Mouse (Mus musculus) intestine, embryonic 15.5 days (tissue): ENCODE results near the gene Kazald1. TPM values are rescaled to one million over a fixed set of nuclear protein-coding genes. Genes with fewer than 3 reads are reported as not detected.
A peak's percentile ranks its signal among the peaks of the same experiment; 100 is the strongest.

Experiments
- ATAC-seq: fragments of 200-750 bp; cut with Nextera tagmentation; 2 replicates; pipeline ENCODE4 v1.8.0; 2017; ENCODE audit warnings: moderate TSS enrichment, moderate library complexity
- H3K27ac ChIP-seq: fragments of 300-500 bp; sonication (generic); 2 replicates; pipeline ENCODE4 v1.5.1; 2015; ENCODE audit warnings: mild to moderate bottlenecking, inconsistent platforms
- H3K27me3 ChIP-seq: fragments of 300-500 bp; sonication (generic); replicated peaks from 2 replicates; pipeline ENCODE4 v1.6.1; 2015; ENCODE audit warnings: inconsistent platforms
- H3K36me3 ChIP-seq: fragments of 300-500 bp; sonication (generic); 2 replicates; pipeline ENCODE4 v1.6.1; 2015; ENCODE audit warnings: inconsistent platforms
- H3K4me1 ChIP-seq: fragments of 300-500 bp; sonication (generic); replicated peaks from 2 replicates; pipeline ENCODE4 v1.6.1; 2015; ENCODE audit warnings: inconsistent platforms
- H3K4me2 ChIP-seq: fragments of 300-500 bp; sonication (generic); replicated peaks from 2 replicates; pipeline ENCODE4 v1.6.1; 2015; ENCODE audit warnings: mild to moderate bottlenecking, inconsistent platforms
- H3K4me3 ChIP-seq: fragments of 300-500 bp; sonication (generic); replicated peaks from 2 replicates; pipeline ENCODE4 v1.5.1; 2015; ENCODE audit warnings: inconsistent platforms
- H3K9ac ChIP-seq: fragments of 300-500 bp; sonication (generic); 2 replicates; pipeline ENCODE4 v1.6.1; 2015; ENCODE audit warnings: inconsistent platforms
- H3K9me3 ChIP-seq: fragments of 300-500 bp; sonication (generic); 2 replicates; pipeline ENCODE4 v1.6.1; 2016; ENCODE audit warnings: inconsistent platforms
- WGBS: fragments of 180-500 bp; shearing (Covaris S2); methylation state at CpG from one replicate; pipeline ENCODE4 v1.1.7; 2015; 5-methylcytosine and 5-hydroxymethylcytosine counted together
- polyA plus RNA-seq: library from polyadenylated mRNA; unstranded; fragments of >200 nt; fragmentation: Nextera tagmentation; extraction: Ambion mirVana; gene quantifications from 2 replicates; pipeline ENCODE4 v1.2.1, GENCODE M21; 2015

Kazald1 gene
- polyA plus RNA-seq = 1.5 and 1.8 TPM in 2 replicates

DNA sequence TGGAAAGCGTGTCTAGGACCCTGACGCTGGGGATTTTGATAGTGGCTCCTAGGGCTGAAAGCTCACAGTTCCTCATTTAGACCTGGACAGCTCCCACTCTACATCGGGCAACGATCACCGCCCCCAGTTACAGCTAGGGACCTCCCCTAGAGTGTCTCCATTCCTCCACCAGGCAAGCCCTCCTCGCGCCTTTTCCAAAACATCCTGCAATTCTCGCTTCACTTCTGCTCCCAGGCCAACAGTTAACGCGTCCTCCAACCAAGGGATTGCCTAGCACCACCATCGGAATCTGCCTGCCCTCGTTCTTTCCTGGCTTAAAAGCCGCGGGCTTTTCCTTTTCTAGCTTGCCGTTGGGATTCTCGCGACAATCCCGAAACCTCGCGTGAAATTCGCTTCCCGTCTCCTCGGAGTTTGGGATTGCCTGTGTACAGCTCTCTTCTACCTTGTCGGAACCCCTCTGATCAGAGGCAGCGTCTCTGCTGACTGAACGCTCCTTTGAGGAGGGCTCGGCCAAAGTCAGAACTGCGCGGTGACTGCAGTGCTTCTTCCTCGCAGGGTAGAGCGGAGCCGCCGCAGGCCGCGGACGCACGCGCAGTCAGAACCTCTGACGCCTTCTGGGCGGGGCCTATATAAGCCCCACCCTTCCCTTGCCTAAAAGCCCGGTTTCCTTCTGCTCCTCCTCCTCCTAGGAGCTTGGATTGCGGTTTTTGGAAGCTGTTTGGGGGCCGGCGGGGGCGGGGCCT is at the start of gene Kazald1:
Kazald1 (plus strand) TSS at position 662 of the 743 bp plus-strand sequence.
- WGBS = under 1% methylated on average over 43 of the region's 45 CpGs
- H3K4me2 ChIP-seq = peak within 1 kb of the TSS; percentile 87
- H3K36me3 ChIP-seq = no peaks in the 10 kb centered on the region
- H3K9ac ChIP-seq = peak within 1 kb of the TSS; percentile 77
- H3K4me3 ChIP-seq = peak within 1 kb of the TSS; percentile 58
- peak; percentile 94 for ATAC-seq
- H3K27me3 ChIP-seq = peaks cover 44% of the 10 kb centered on the region
- H3K9me3 ChIP-seq = no peaks in the 10 kb centered on the region
- peaks cover 27% of the 10 kb centered on the region for H3K4me1 ChIP-seq
- peak within 1 kb of the TSS; percentile 93 for H3K27ac ChIP-seq

DNA sequence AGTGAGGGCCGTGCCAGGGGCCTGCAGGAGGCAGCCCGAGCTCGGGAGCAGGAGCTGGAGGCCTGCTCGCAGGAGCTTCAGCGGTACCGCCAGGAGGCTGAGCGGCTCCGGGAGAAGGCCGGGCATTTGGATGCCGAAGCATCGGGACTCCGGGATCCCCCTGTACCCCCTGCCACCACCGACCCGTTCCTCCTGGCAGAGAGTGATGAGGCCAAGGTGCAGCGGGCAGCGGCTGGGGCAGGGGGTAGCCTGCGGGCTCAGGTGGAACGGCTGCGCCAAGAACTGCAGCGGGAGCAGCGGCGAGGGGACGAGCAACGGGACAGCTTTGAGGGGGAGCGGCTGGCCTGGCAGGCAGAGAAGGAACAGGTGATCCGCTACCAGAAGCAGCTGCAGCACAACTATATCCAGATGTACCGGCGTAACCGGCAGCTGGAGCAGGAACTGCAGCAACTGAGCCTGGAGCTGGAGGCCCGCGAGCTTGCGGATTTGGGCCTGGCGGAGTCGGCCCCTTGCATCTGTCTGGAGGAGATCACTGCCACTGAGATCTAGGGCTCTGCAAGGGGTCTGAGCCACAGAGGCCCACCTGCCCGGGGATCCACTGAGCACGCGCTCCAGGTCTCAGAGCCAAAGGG is 49.0 kb upstream of the Kazald1 start:
- Histone ChIP-seq H3K4me1 (peaks cover 34% of the 10 kb centered on the region), H3K36me3 (peaks cover 33% of the 10 kb centered on the region), H3K27ac (no peak overlapping the region), H3K4me2 (no peak overlapping the region), H3K9ac (no peak overlapping the region), H3K4me3 (no peak overlapping the region), H3K27me3 (no peaks in the 10 kb centered on the region), H3K9me3 (no peaks in the 10 kb centered on the region)
- no peak for ATAC-seq
- 93% methylated on average over 37 of the region's 37 CpGs for WGBS

DNA sequence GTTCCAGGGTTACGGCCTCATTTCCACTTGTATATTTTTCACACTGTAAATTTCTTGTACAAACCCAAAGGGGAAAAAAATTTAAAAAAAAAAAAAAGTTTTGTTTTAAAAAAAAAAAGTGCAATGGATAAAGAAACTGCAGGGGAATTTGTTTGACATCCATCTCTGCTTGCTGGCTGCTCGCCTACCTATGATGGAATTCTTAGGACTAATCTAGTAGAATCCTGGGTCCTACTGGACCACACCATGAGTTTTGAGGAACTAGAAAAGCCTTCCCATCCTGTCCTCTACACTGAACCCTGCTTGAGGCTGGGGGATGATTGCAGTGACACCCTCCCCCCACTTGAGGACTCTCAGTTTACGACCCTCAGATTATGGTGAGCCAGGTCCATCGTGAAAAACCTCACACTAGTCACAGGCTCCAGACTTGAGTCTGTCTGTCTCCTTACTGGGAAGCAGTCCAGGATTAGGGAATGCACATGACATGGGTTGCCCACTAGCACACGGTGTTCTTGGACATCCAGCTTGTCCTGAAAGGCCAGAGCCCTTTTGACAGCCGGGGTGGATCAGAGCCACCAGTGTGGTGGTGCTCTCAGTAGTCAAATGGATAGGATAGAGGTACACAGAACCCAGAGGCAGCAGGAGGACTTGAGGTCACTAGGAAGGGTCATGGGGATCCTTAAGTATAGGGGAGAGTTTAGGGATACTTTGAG is 47.9 kb upstream of the Kazald1 start:
- H3K9ac ChIP-seq = no peak overlapping the region
- no peak for ATAC-seq
- H3K4me2 ChIP-seq = no peak overlapping the region
- WGBS = 72% methylated on average over 6 of the region's 6 CpGs
- no peak overlapping the region for H3K4me3 ChIP-seq
- H3K27me3 ChIP-seq = no peaks in the 10 kb centered on the region
- no peaks in the 10 kb centered on the region for H3K9me3 ChIP-seq
- H3K36me3 ChIP-seq = peaks cover 30% of the 10 kb centered on the region
- H3K27ac ChIP-seq = no peak overlapping the region
- H3K4me1 ChIP-seq = peaks cover 35% of the 10 kb centered on the region

DNA sequence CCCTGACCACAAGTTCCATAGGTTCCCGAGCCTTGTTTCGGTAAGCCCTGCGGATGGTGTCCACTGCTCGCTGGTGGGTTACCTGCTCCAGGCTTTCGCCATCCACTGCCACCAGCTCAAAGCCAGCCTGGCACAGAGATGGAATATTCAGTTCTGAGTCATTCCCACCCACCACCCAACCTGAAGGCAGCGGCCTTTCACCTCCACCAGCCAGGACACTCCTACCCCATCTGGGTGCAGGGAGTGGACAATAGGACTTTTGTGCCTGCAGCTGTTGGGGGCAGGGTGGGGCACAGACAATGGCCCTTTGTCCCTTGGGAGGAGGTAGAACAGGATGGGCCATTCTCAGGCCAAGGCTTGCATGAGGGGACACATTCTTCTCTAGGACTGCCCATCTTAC is 47.2 kb upstream of the Kazald1 start:
- peaks cover 41% of the 10 kb centered on the region for H3K4me1 ChIP-seq
- no peaks in the 10 kb centered on the region for H3K27me3 ChIP-seq
- H3K9ac ChIP-seq = no peak overlapping the region
- no peak overlapping the region for H3K27ac ChIP-seq
- no peak for ATAC-seq
- WGBS = 88% methylated on average over 6 of the region's 6 CpGs
- H3K36me3 ChIP-seq = peaks cover 27% of the 10 kb centered on the region
- H3K9me3 ChIP-seq = no peaks in the 10 kb centered on the region
- no peak overlapping the region for H3K4me3 ChIP-seq
- H3K4me2 ChIP-seq = no peak overlapping the region

DNA sequence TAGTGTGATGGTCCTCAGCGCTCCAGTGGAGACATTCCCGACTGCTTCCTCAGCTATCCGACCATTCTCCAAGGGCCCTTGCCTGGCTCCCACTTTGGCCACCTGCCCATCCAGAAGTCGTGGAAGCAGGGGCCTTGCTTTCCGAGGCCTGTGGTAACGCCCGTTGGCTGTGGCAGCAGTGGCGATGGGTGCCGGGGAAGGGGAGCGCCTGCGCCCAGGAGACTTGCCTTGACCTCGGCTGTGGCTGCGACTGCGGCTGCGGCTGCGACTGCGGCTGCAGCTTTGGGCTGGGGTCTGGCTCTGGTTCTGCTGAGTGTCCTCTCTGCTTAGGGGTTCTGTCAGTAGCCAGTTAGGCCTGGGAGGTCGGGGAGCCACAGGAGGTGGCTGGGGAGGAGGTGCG is 46.3 kb upstream of the Kazald1 start:
- no peak for ATAC-seq
- Histone ChIP-seq H3K9ac (no peak overlapping the region), H3K4me1 (peaks cover 44% of the 10 kb centered on the region), H3K27ac (0 out of 2 replicates have a peak overlapping the region, but pooled peaks have one; percentile 9), H3K36me3 (peaks cover 22% of the 10 kb centered on the region), H3K4me2 (no peak overlapping the region), H3K4me3 (no peak overlapping the region), H3K9me3 (no peaks in the 10 kb centered on the region), H3K27me3 (no peaks in the 10 kb centered on the region)
- 65% methylated on average over 19 of the region's 19 CpGs for WGBS

DNA sequence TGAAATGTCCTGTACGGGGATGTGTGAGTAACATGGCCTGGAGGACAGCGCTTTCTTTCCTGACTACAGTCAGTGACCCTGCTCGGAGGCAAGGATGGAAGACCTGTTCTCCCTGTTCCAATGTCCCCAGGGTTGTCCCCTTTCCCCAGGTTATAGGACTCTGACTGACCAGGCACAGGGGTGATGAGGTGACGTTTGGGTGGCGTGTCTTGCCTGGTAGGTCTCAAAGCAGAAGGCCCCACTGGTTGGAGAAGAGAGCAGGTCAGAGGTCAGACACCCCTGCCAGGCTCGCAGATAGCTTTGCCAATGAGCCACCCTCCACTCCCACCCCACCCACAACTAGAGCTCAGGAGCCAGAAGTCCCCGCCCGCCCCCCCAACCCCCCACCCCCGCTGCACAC is 45.5 kb upstream of the Kazald1 start:
- H3K9me3 ChIP-seq = no peaks in the 10 kb centered on the region
- no peak for ATAC-seq
- H3K4me3 ChIP-seq = no peak overlapping the region
- WGBS = 56% methylated on average over 9 of the region's 9 CpGs
- H3K4me2 ChIP-seq = no peak overlapping the region
- no peak overlapping the region for H3K9ac ChIP-seq
- H3K27ac ChIP-seq = no peak overlapping the region
- H3K27me3 ChIP-seq = no peaks in the 10 kb centered on the region
- H3K4me1 ChIP-seq = peaks cover 41% of the 10 kb centered on the region
- peaks cover 19% of the 10 kb centered on the region for H3K36me3 ChIP-seq

DNA sequence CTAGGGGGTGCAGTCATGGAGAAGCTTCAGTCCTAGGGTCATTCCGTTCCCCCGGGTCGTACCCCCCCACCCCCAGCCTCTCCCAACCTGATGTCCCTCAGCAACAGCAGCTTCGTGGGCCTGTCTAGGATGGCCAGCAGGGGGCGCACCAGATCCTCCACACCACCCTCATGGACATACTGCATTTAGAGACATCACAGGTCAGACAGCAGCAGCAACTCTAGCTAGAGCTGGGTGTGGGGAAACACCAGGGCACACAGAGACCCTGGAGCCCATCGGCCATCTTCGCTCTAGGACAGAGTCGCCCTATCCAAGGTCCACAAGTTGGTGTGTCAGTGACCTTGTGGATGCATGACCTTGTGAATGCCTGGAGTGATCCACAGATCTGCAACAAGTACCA is 44.9 kb upstream of the Kazald1 start:
- H3K27me3 ChIP-seq = no peaks in the 10 kb centered on the region
- H3K36me3 ChIP-seq = peaks cover 14% of the 10 kb centered on the region
- H3K4me2 ChIP-seq = no peak overlapping the region
- no peak overlapping the region for H3K9ac ChIP-seq
- 0 out of 2 replicates have a peak, but pooled peaks have one; percentile 2 for ATAC-seq
- no peak overlapping the region for H3K27ac ChIP-seq
- H3K9me3 ChIP-seq = no peaks in the 10 kb centered on the region
- 28% methylated on average over 8 of the region's 8 CpGs for WGBS
- H3K4me1 ChIP-seq = peaks cover 41% of the 10 kb centered on the region
- no peak overlapping the region for H3K4me3 ChIP-seq

DNA sequence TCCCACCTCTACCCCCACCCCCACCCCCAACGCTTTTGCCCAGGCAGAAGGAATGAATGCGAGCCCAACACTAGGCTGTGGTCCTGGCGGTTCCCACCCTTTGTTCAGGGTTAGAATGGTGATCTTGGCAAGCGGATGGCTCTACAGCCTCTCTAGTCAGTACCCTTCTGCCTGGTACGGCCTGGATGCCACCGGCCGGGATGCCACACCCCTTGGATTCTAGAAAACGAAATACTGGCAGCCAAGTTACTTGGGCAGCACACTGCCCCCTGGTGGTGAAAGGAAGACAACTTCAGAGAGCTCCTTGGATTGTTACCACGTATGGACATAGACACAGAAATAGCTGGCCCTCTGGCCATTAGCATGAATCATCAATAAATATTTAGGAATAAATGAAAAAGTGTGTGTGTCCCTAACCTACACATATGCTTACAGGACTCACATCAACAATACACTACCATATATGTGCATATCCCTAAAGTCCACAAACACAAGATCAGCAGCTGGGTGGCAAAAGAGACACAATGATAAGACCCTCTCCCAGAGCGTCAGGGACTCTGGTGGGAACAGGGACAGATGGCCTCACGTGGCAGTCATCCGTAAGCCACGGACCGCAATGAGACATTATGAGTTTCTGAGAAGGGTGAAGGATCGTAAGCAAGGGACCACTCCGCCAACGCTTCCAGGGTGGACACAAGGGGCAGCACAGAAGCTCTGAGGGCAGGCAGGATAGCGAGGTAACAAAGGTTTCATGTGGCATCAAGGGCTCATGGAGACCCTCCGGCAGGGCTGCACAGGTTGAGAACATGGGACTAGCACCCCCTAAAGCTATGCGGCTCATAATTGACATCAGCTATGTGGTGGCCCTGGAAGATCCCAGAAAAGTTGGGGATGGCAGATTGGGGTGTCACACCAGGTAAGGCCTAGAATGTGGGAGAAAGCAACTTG is 44.0 kb upstream of the Kazald1 start:
- Histone ChIP-seq H3K4me3 (peak overlapping the region; percentile 13), H3K9me3 (no peaks in the 10 kb centered on the region), H3K36me3 (peaks cover 6% of the 10 kb centered on the region), H3K27ac (no peak overlapping the region), H3K4me2 (peak overlapping the region; percentile 50), H3K27me3 (no peaks in the 10 kb centered on the region), H3K4me1 (peaks cover 41% of the 10 kb centered on the region), H3K9ac (no peak overlapping the region)
- WGBS = 41% methylated on average over 20 of the region's 20 CpGs
- ATAC-seq = peak; percentile 18; the same call in 1 of the 2 replicates

DNA sequence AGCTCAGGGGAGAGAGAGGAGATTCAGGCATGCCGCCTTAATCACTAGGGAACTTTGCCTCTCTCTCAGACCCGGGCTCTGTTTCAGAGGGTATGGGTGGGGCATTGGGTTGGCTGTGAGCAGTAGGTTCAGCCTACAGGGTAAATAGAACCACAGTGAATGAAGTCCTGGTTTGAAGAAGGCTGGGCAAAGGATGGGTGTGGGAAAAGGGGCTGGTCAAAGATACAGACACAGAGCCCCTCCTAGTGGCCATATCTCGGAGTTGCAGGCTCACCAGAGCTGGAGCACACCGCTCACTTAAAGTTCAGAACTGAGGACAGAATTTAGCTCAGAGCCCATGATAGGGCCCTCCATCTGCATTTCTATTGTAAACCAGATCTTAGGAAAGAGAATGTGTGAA is 43.3 kb upstream of the Kazald1 start:
- WGBS = 21% methylated on average over 4 of the region's 4 CpGs
- no peaks in the 10 kb centered on the region for H3K9me3 ChIP-seq

DNA sequence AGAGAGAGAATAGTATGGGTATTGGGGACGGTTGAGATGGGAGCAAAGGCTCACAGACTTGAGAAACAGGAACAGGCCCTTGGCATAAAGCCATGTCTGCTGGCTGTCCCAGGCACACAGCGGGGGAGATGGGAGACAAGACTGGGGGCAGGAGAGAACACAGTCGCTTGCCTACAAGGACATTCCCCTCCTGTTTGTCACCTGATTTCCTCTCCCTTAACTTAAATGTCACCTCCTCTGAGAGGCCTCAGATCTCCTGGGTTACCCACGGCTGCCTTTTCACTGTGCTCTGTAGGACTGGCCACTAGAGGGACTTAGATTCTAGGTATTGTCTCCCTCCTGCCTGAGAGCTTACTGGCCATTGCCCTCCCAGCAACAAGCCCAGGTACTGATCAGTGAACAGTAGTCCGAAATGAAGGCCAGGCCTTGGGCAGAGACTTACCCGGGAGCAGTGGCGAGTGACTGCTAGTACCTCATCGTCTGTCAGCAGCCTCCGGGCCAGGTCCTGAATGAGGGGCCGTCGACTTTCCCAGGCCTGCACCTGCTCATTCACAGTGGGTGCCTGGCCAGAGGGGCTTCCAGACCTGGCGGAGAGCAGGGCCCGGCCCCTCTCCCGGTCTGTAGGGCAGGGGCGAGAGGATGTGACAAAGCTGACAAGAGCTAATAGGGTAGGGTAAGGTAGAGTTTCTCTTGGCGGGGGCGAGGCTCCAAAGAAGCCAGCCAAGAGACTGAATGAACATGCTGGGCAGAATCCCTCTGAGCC is 42.3 kb upstream of the Kazald1 start:
- 52% methylated on average over 17 of the region's 17 CpGs for WGBS
- Histone ChIP-seq H3K4me3 (no peak overlapping the region), H3K36me3 (no peaks in the 10 kb centered on the region), H3K4me1 (peaks cover 32% of the 10 kb centered on the region), H3K9ac (no peak overlapping the region), H3K27ac (no peak overlapping the region), H3K27me3 (no peaks in the 10 kb centered on the region), H3K4me2 (no peak overlapping the region), H3K9me3 (no peaks in the 10 kb centered on the region)
- no peak for ATAC-seq

More for the DNA sequence above, 43.3 kb upstream of the Kazald1 start:
- H3K4me2 ChIP-seq = no peak overlapping the region
- no peak overlapping the region for H3K4me3 ChIP-seq
- H3K9ac ChIP-seq = no peak overlapping the region
- no peaks in the 10 kb centered on the region for H3K27me3 ChIP-seq
- no peaks in the 10 kb centered on the region for H3K36me3 ChIP-seq
- H3K27ac ChIP-seq = no peak overlapping the region
- ATAC-seq = peak; percentile 56
- peaks cover 37% of the 10 kb centered on the region for H3K4me1 ChIP-seq

DNA sequence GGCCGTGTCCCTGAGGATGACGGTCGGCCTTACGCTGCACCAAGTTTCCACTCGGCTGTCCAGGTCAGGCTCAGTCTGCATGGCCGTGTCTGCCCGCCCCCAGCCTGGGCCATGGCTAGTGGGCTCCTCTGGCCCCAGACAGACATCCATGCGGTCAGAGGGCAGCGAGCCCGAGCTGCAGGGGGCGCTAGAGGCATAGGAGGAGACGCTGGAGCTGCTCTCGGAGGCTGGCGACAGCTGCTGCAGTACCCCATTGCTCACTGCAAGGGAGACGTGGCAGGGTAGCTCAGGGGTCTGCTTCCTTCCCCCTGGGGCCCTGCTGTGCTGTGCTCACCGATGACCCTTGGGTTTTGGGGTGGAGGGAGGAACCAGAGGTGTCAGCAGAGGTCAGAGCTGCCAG is 38.2 kb upstream of the Kazald1 start:
- no peaks in the 10 kb centered on the region for H3K9me3 ChIP-seq
- ATAC-seq = no peak
- H3K9ac ChIP-seq = no peak overlapping the region
- H3K27ac ChIP-seq = no peak overlapping the region
- peaks cover 12% of the 10 kb centered on the region for H3K4me1 ChIP-seq
- 32% methylated on average over 16 of the region's 16 CpGs for WGBS
- no peaks in the 10 kb centered on the region for H3K36me3 ChIP-seq
- H3K4me2 ChIP-seq = no peak overlapping the region
- no peak overlapping the region for H3K4me3 ChIP-seq
- peaks cover 8% of the 10 kb centered on the region for H3K27me3 ChIP-seq
